Mouse (Mus musculus) urinary bladder, postnatal 25 days (tissue): ENCODE data around the gene Dennd5b.
A peak's percentile ranks its signal among the peaks of the same experiment; 100 is the strongest.

Experiments
- DNase-seq: peaks from one replicate; pipeline ENCODE4 v3.0.0; 2022; ENCODE audit warnings: low spot score

Gene Dennd5b

GRCm38 (mm10) chr6:149100174-149101075, 1.1 kb downstream of the Dennd5b start:
- DNase-seq, result peak; percentile 33

DNA sequence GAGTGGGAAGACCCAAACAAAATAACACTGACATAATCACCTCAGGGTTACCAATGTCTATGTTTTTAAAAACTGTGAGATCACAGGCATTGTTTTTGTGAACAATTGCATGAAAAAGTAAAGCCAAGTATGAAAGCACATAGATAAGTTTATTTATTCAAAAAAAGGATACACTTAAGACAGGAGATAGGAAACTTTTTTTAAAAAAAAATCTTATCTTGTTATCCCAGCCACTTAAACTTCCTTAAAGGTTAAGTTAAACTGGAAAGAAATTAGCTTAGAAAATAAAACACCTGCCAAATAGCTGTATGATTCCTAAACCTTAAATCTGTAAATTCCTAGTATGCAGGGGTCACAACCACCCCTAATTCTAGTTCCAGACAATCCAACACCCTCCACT, 2.5 kb downstream of the Dennd5b start:
- no peak for DNase-seq

GRCm38 (mm10) chr6:149097276-149097675, 4.2 kb downstream of the Dennd5b start:
- no peak for DNase-seq

- no peak for DNase-seq
These were observed 5.2 kb downstream of the Dennd5b start for GRCm38 (mm10) chr6:149096233-149096632.

DNA sequence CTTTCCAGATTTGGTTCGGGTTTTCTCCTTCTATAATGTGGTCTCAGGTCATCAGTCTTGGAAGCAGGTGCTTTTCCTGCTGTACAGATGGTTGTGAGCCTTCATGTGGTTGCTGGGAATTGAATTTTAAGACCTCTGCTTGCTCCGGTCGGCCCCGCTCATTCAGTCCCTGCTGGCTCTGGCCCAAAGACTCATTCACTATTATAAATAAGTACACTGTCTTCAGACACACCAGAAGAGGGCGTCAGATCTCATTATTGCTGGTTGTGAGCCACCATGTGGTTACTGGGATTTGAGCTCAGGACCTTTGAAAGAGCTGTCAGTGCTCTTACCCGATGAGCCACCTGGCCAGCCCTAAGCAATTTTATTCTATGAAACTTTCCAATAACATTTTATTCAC, 6.1 kb downstream of the Dennd5b start:
- DNase-seq, result no peak

GRCm38 (mm10) chr6:149094555-149094954, 6.9 kb downstream of the Dennd5b start:
- no peak for DNase-seq

GRCm38 (mm10) chr6:149093465-149093864, 8.0 kb downstream of the Dennd5b start:
- DNase-seq, result no peak

- no peak for DNase-seq
These were observed 9.1 kb downstream of the Dennd5b start for GRCm38 (mm10) chr6:149092406-149092805.

DNA sequence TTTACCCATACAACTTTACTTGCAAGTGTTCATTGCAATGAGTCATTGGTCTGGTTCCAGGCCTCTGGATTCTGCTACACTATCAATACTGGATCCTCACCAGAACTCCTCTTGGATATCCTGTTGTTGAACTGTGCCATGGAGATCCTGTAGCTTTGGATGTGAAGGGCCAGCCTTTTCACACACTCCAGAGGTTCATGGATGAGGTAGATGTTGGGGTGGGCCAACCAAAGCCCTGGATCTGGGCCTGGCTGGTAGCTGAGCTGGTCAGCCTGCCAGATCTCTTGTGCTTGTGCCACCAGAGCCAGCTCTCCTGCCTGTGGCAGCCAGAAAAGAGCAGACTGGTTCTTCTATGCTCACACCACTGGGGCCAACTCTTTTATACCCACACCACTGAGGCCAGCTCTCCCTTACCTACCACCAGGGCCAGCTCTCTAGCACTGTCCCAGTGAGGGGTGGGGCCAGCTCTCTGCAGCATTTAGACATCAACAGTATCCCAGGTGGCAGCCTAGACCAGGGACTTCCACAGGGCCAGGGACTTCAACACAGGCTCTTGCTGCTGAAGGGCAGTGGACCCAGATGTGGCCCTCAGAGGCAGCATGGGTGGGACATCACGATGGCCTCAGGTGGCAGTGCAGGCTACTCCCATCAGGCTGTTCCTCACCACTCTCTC, 24.2 kb downstream of the Dennd5b start:
- DNase-seq, result no peak

GRCm38 (mm10) chr6:149073854-149074253, 27.6 kb downstream of the Dennd5b start:
- DNase-seq, result no peak

DNA sequence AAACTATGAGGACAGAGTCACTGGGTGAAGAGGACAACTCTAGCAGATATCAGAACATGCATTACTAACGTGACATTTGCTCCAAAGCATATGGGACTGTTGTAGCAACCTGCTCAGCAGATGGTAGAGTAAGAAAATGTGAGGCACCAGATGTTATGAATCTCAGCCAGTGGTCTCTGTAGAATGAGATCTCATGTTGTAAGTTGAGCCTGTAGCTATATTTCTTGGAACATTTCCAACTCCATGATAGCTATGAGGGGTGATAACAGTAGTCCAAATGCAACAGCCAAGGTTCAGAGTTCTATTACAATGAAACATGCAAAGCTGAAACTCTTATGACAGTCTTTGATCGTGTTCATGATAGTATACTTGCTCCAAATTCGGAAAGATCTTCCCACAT, 28.6 kb downstream of the Dennd5b start:
- DNase-seq, result no peak

DNA sequence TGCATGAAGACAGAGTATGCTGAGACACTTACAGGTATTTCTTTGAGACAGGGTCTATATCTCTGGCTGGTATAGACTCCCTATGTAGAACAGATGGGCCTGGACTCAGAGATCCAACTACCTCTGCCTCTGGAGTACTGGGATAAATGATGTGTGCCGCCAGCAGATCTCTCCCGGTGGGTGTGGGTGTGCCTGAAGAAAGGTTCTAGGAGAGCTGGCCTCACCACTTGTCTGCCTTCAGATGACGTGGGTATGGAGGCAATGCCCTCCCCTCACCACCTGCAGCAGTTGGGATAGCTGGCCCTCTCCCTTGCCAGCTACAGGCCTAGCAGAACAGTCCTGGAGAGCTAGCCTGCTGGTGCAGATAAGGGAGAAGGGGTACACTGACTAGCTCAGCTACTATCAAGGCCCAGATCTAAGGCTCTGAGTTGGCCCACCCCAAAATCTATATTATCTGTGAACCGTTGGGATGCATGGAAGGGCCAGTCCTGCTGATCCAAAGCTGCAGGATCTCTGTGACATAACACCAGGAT, 30.8 kb downstream of the Dennd5b start:
- no peak for DNase-seq

- no peak for DNase-seq
These were observed 38.1 kb downstream of the Dennd5b start for GRCm38 (mm10) chr6:149063382-149063781.

GRCm38 (mm10) chr6:149060670-149061387, 40.7 kb downstream of the Dennd5b start:
- no peak for DNase-seq

DNA sequence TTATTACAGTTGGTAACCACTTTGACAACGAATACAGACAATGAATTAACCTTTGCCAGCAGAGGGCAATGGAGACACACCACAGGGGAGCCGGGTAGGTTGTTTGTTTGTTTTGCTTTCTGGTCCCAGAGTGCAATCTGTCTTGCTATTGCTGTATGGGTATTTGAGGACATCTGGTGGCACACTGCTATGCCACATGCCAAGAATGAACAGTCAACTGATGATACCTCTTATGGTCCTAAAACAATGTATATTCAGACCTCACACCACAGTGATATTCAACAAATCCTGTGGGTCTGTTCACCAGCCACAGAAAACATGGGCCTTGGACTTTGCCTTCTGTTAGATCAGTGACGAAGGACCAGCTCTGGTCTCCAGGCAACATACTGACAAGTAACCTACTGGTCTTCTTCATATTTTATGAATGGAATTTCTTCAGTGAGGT, 43.5 kb downstream of the Dennd5b start:
- no peak for DNase-seq

DNA sequence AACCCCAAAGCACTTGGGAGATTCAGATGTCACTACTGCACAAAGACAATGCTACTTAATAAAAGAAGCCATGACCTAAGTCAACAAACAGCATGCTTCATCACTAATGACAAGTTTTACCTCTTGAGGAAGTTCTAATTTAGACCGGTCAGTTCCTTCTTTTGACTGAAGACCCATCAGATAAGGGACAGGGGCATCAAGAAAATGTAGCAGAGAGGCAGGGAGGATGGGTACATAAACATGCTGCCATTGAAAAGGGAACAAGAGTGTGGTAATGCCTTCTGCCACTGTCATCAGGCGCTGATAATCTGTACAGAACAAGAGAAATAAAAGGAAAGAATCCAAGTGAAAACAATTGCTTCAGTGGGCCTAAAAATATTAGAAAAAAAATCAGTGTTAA, 46.7 kb downstream of the Dennd5b start:
- DNase-seq, result no peak

GRCm38 (mm10) chr6:149050978-149051723, 50.3 kb downstream of the Dennd5b start:
- no peak for DNase-seq

- no peak for DNase-seq
These were observed 61.4 kb downstream of the Dennd5b start for GRCm38 (mm10) chr6:149040099-149040498.

DNA sequence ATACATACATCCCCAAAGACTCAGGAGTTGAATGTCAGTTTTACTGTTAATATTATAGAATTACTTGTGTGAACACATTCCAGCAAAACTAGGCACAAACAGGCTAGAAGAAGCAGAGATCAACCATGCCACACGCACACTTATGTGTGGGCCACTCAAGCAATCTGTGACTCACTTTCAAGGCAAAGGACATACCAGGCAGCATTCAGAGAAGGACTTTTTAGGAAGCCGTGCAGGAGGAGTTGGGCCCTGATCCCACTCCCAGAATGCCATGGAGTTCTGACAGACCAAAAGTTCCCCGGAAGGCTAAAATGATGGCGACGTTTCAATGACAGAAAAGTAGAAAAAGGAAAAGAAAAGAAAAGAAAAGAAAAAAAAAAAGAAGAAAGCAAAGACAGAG, 69.3 kb downstream of the Dennd5b start:
- DNase-seq, result no peak

DNA sequence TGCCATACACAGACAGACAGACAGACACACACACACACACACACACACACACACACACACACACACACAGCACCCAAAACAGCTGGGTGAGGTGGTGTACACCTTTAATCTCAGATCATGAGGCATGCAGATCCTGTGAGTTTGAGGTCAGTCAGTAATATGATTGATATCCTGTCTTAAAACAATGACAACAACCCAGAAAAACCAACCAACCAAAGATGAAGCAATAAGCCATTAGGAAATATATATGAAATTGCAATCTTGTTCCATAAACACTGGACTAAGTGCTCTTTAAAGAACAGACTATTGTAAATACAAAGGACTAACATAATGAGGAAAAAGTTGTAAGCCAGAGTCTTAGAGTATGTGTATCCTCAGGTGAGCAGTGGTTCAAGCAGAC, 70.1 kb downstream of the Dennd5b start:
- no peak for DNase-seq

GRCm38 (mm10) chr6:149018431-149018830, 83.0 kb downstream of the Dennd5b start:
- no peak for DNase-seq
